Mouse (Mus musculus) lung, adult 18-20 months (tissue): ENCODE data around the gene Dock4.

Source experiments
- DNase-seq, 2 experiments: peaks; one replicate each; pipeline ENCODE4 v3.0.0; 2022; ENCODE audit warnings: mixed read lengths in 2 of 2

Dock4 gene

DNA sequence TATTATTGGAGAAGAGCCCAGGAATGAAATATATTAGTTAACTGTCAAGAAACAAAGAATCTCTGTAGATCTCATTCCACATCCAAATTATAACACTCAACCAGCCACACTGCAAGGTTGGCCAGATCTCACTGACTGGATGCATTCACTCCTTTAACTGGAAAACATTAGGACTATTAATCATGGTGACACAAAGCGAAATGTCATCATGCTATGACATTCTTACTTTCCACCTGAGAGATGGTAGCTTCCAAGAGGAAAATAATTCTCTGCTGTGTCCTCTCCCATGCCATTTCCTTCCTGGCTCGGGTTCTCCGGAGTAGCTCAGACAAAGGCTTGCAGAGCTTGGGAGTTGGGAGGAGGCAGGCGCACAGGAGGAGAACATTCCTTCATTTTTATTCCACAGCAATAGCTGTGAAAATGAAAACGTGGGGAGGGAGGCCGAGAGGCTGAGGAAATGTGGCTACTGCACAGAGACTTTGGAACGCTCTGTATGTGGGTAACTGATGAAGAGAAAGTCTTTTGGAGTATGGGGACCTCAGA lies 17.0 kb downstream of the Dock4 start:
- DNase-seq = no peak

DNA sequence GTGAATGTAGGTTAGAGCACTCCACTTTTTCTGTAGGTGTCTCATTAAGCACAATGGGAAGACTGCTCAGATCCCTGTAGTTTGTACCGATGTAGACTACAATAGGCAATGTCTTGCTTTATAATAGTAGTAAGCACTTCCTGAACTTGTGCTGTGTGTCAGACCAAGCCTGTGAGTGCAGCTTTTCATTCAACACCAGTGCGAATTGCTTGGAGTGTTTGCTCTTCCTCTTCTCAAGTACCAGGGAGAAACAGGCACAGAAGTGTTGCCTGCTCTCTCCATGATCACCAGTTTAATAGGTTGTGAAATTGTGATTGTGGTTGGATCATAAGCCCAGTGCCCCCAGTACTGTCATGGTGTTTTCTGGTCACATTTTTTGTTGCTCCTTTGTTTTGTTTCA lies 18.1 kb downstream of the Dock4 start:
- DNase-seq = peak; percentile 27 to 70

DNA sequence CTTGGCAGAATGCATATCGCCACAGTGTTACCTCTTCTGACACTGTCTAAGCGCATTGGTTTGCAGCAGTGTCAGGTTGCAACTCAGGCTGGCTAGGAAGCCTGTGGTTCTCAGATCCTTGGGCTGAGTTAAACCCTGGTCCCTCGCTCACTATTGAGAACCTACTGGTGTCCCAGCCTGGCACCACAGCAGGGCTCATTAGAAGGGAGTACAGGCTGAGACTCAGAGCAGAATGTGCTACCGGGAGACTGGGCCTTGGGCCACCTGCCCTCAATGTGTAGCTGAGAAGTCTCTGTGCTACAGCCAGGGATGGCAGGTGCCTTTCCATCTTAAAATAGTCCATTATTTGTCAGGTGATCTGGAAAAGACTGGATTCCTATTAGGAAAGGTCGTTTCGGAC lies 18.5 kb downstream of the Dock4 start:
- no peak for DNase-seq

DNA sequence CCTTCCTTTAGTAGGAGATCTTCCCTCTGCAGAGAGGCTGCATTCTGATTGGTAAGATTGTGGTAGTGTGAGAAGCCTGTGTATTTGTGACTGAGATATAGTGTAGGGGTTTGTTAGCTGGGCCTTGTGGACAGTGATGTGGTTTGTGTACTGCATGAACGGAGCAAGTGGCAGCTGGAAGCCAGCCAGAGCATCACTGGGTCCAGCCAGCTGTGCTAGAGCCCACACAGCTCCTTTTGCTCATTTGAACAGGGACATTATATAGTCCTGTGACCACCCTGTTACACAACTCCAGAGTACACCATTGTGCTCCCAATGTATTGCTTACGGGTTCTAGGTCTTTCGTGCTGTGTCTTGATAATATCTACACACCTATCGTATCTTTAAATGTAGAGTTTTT lies 22.5 kb downstream of the Dock4 start:
- DNase-seq = no peak

DNA sequence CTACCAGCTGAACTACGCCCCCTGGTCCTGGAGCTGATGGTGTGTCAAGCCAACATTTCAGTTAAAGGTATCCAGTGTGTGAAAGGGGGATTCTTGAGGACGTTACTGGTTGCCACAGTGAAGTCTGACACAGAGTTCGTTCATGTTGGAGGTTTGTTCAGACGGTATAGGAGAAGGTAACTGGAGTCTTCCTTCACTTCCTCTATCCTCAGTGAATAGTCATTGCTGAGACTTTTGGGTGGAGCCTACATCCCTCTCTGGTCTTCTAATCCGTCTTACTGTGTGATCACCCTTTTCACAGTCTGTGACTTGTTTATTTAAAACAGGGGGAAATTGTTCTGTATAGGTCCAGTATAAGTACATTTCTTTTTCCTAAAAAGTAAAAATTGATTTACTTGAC lies 23.3 kb downstream of the Dock4 start:
- DNase-seq = no peak

DNA sequence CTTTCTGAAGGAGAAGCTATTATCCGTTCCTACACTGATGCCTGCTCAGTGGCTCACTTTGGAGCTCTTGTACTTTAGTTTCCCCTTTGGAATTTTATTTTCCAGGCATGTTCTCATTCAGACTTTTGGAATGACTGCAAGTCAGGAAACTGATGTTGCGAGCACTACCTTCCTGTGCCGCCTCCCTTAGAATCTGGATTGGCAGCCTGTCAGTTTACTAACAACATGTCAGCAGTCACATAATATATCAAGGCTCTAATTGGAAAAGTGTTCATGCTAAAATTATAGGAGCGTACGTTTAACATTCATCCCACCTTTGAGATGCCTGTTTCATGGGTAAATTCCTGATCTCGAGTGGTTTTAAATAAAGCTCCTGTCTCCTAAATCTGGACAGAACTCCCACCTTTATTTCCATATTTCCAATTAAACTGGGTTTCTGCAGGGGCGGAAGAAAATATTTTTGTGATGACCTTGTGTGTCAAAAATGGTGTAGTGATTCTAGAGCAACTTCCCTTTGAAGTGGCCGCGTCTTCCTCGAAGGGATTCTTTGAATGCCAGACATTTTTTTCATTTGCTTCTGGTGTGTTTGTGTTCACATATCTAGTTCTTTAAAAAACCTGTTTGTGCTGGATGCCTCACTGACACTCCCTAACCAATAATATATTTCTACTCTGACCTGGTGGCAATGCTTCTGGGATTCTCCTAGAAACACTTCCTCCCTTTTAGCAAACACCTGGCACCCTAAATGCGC lies 26.1 kb downstream of the Dock4 start:
- peak; percentile 18 to 58 for DNase-seq

DNA sequence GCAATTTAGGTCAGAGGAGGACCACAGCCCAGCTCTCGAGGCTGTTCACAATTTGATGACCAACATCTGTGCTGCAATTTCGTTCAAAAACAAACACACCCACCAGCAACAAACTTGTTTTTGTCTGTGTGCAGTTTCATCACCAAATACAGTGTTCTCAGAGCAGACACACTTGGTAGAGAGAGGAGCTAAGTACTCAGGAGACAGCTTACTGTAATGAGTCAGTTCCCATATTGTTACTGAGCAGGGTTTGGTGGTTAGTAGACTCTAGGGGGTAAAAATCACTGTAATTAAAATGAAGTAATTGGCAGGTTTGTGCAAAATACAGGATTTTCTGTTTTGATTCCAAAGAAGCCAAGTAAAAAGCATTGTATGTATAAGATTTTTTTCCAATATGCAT lies 28.0 kb downstream of the Dock4 start:
- no peak for DNase-seq

DNA sequence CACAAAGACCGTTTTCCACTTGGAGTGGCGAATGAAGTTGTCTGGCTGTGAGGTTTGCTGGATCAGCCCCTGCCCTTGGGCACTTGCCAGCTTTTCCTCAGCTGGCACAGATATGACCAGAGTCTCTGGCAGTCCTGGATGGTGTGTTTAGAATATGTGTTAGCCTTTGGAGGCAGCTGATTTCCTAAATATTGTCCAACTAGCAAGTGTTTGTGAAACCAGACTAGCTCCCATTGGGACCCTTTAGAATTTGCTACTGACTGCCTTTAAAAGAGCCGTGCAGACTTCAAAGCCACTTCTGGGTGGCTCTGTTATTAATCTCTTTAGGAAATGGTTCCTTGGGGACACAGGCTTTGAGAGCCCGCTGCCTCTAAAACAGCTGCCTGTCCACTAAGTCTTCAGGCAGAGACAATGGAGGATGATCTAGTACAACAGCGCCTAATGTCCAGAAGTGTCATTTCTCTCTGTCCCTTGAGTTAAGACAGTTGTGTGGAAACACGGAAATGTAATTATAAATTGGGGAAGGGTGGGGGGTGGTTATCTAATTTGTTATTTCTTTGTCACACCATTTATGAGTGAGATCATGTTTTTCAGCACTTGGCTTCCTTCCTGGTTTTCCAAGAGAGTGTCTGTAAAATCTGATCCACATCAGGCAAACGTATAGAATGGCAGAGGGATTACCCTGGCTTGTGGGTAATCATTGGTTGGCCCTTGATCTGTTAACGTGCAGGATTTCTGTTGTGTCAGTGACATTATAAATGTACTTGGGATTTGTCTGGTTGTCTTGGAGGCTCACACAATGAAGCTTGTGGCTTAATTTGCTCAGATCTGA lies 32.1 kb downstream of the Dock4 start:
- DNase-seq = peak; percentile 24 to 51

DNA sequence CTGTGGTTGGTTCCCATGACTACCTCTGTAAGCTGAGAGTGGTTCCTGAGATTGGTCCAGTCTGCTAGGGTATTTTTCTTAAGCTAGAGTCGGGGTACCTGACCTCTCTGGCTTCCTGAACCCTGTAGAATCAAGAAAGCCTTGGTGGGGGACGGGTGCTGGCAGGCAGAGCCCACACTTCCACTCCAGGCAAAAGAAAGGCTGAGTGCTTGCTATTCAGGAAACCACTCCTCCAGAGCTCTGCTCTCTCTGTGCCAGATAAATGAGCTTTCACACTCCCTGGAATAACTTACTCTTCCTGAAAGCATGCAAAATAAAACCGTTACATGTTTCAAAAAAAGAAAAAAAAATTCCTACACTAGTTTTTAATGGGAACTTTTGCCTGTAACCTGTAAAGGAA lies 38.5 kb downstream of the Dock4 start:
- no peak for DNase-seq

DNA sequence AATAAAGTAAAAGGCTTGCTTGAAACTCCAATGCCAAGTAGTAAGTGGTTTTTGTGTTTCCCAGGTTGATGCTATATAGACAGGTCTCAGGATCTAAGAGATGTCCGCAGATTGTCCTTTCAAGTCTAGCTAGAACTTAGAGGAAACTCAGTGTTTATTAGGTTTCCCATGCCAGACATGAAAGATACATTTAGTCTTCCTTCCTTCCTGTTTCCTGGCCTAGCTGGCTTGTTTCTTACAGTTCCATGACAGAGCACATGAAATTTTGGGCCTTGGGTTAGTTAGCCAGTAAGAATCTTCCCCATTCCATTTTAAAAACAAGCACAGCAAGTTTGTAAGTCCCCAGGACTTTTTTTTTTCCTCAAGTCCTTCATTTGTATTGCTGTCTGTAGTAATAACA lies 39.5 kb downstream of the Dock4 start:
- DNase-seq = no peak

DNA sequence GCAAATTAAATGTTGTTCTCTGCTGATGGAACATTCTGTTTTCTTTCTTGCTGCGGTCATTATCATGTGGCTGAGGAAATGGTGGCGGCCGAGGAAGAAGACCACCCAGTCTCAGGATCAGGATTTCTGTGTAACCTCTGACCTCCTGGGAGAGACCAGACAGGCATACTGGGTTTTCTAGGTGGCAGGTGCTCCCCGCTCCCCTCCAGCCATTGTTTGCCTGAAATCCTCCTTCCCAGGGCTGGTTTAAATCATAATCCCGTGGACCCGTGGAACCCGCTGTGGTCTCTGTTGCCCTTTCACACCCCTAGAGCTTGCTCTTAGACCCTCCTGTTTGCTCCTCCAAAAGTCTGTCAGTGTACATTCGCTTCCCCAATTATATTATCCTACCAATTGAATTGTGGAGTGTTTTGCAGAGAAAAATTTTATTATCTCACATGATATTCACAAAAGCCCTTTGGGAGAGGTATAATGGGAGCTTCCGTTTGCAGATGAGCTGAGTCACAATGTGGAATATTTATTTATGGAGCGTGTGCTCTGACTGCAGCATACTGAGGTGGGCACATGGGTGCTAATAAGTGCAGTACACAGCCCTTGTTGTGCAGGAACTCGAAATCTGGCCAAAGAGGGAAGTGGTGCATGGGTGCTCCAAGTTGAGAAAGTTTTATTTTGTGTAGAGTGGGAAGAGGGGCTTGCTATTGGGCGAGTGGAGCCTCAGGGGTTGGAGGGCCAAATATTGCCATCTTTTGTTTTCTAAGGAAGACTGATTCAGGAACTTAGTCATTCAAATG lies 40.5 kb downstream of the Dock4 start:
- DNase-seq = no peak

DNA sequence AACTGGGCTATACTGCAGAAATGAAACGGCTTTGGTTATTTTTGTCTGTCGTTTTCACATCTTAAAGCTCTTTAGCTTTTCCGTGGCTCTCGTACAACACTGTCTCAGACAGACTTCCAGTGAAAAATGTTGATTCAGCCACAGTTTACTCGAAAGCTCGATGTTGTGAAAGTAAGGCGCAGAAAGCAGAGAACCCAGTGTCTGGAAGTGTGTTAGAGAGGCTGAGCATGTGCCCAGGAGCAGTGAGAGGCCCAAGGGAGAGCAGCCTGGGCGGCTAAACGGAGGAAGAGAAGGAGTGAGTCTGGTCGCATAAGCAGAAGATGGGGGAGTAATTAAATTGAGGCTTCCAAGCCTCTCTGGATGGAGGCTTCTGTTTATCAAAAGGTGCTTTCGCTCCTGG lies 50.6 kb downstream of the Dock4 start:
- no peak for DNase-seq

DNA sequence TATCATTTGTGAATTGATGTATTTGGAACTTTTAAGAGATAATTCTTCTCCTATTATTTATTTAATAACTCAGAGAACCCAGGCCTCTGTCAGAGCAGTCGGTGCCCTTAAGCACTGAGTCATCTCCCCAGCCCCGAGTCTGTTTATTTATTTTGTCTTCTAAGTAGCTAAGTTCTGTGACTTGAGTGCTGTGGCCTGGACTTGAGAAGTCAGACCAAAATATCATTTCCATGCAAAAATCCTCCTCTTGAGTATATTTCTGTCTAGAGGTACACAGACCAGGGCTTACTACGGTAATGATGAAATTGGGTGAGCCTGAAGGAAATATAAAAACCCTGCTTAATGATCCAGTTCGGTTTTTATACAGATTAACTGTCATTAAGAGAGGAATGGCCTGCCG lies 52.1 kb downstream of the Dock4 start:
- no peak for DNase-seq

DNA sequence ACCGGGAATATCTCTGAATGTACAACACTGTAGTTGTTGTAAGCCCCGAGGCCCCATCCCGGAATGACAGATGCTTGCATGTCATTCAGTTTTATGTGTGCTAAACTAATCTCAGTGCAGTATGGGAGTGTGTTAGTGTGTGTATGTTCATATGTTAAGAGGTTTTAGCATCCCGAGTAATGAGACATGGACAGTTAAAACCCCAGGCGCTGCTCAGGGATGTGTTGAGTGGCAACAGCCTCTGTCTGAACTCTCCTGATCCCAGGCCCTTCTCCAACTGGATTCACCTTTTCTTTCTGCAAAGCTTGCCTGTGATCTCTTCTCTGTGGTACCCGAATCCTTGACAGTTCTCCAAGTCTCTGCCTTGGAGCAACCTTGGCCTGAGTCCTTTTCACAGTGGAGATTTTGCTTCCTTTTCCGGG lies 52.5 kb downstream of the Dock4 start:
- no peak for DNase-seq

DNA sequence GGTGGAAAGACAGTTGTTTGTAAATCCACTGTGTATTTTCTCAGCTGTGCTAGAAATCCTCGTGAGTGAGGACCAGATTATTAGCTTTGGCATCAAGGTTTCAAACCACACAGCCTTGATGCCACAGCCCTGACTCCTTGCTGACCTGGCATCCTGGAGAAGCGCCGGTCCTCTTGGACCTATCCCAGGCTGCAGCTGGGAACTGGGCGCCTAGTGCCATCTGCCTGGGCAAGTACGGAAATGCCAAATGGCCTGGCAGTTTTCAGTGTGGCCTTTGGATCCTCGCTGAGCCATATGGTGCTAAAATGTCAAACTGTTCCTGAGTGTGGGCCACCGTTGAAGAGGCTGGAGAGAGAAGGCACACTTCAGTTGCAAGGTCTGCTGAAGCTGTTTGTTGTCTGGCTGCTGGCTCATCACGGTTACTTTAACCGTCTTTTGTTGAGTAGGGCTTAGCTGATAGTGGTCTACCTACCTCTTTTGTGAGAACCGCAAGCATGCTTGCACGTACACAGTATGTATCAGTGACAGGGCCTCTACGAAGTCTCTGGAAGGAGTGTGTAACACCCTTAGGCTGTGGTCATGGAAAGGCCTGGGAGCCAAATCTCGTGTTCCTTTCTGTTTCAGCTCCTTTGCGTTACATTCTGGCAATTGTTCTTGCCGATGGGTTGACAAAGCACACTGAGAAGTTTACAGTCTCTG lies 53.3 kb downstream of the Dock4 start:
- DNase-seq = peak in 1 of 2 experiments; percentile 22

DNA sequence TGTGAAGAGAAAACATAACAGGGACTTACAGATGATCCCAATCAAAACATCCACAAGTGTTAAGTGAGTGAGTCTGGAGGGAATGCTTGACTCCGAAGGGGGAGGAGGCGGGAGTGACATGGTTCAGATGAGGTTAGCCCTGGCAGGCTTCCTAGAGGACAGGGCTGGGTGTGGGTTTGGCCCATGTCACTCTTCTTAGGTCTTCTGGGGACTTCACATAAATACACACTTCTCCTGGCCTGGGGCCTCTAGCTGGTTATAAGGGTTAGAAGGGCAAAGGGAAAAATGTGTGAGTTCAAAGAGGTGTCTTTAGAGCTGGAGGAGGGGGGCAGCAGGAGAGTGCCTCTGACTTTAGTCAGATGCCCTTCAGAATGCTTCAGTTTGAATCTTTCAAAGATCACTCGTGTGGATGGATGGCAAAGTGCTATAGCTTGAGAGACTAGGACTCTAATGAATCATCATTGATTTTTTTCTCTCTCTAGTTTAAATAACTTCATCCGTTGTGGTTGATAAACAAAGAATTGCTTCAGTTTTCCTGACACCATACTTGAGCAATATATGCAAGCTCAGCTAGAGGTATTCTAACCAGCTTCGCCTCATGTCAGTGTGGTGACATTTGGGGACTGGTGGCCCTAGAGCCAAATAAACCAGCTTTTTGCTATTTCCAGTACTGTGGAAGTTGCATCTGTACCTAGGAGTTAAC lies 54.0 kb downstream of the Dock4 start:
- DNase-seq = peak; percentile 78 to 84

DNA sequence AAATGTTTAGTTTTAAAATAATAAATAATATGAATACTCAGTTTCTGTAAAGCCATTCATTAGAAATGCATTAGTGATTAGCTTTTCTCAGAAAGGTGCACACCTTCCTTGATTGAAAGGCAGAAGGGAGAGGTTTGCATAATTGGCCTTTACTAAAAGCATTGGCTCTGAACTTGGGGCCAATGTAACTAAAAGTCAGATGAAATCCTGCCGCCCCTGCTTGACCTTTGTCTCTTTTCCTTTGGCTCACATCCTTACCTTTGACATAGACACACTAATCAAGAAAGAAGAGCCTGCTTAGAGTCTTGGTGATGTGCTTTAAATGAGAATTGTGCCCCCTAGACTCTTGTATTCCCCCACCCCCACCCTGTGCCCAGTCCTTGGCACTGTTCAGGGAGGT lies 55.4 kb downstream of the Dock4 start:
- no peak for DNase-seq

DNA sequence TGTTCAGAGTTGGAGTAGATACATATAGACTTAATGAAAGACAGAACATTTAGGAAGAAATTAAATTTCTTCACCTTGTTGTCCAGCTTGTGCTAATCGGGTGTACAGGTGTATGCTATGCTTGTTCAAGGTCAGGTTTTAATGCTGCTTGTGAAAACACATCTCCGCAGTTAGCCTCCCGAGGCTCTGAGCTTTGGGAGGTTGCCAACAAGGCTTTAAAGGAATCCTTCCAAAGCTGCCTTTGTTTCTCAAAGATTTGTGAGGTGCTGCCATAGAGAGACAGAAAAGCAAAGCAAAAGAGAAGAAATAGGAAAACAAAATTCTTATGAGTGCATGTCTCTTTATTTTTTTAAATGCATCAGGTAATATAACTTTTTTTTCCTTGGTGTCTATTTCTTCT lies 57.8 kb downstream of the Dock4 start:
- DNase-seq = no peak

DNA sequence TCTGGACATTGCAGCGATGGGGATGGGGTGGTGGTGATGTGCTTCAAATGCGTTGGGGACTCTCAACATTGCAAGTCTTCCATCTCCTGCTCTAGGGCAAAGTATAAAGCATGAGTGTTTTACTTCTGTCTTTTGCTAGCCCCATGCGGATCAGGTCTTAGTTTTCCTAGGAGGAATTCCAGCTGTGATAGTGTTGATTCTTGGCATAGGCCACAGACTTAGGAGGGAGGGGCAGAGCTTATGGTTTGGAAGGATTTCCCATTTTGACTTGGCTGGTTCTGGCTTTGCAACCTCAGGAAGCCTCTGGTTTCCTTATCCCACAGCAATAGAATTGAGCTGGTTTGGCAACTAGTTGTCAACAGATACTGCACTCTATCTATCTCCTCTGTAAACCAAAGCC lies 58.9 kb downstream of the Dock4 start:
- DNase-seq = no peak

DNA sequence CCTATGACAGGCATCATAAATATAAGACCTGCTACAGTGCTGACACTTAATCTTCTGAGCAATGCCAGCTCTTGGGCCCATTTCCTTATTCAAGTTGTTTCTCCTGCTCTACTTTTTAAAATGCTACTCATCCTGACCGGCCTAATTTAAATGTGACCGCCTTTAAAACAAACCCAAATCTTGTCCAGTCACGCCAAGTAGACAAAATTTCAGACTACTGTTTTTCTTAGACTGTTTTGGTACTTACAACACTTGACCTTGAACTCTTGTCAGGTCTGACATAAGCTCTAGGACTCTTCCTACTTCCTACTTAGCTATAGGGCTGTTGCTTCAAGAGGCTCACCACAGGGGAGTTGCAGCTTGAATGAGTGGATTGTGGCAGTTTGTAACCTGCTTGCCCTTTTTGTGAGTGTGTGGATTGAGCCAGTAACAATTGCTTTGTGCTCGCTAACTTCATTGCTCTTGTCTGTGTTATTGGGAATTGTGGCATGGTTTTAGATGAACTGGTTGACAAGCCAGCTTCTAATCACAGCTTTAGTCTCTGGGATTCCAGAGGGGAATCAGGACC lies 62.2 kb downstream of the Dock4 start:
- DNase-seq = no peak

DNA sequence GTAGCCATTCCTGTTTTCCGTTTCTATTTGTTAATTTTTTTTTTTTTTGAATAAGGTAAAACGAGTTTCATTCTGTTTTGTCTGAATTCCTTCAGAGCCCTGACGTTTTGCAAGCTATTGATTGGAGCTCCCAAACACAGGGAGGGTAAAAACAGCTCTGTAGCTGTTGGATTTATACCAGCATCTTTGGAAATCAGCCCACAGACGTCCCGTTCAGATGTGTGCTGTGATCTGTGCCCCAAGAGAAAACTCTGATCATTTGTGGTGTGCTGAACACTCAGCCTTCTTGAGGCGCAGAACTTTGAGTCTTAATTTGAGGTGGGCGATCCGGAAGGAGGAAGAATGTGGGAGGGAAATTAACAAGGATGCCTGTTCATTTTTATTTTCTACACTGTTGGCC lies 62.7 kb downstream of the Dock4 start:
- no peak for DNase-seq
